Mouse (Mus musculus) frontal cortex, adult 2 months (tissue): ENCODE measurements at regions not wholly inside any gene's neighbourhood (a gene's known extent, or its start where the extent isn't known, plus 50 kb on each side); places are given as distances from the start of the nearest gene placed in this dataset.

Experiments used
- DNase-seq, 2 experiments: peaks; one replicate each; pipeline ENCODE4 v3.0.0; 2022; ENCODE audit warnings: low spot score in 1 of 2; ENCODE audit errors: extremely low spot score in 1 of 2

GRCm38 (mm10) chr4:131083405-131083804 lies 139.2 kb downstream of the Matn1 start:
- no peak for DNase-seq

- DNase-seq: no peak
Observed at GRCm38 (mm10) chr4:131097421-131097820, 153.2 kb downstream of the Matn1 start.

- DNase-seq: no peak
Observed at GRCm38 (mm10) chr4:131100093-131100795, 156.1 kb downstream of the Matn1 start.

- DNase-seq: no peak
Observed at GRCm38 (mm10) chr4:131100796-131101156, 156.6 kb downstream of the Matn1 start.

- peak; percentile 8 to 28 for DNase-seq
Observed at GRCm38 (mm10) chr4:131102163-131102562, 158.0 kb downstream of the Matn1 start.

GRCm38 (mm10) chr4:131107127-131107857 lies 163.1 kb downstream of the Matn1 start:
- peak in 1 of 2 experiments; percentile 53 for DNase-seq

- DNase-seq: no peak
Observed at GRCm38 (mm10) chr4:131112536-131112935, 168.4 kb downstream of the Matn1 start.

- DNase-seq: no peak
Observed at GRCm38 (mm10) chr4:131113727-131114303, 169.6 kb downstream of the Matn1 start.

GRCm38 (mm10) chr4:131115247-131115646 lies 171.1 kb downstream of the Matn1 start:
- DNase-seq: peak in 1 of 2 experiments; percentile 48

- DNase-seq: no peak
Observed at GRCm38 (mm10) chr4:131118586-131118985, 174.4 kb downstream of the Matn1 start.

- no peak for DNase-seq
Observed at GRCm38 (mm10) chr4:131119621-131120020, 175.4 kb downstream of the Matn1 start.

GRCm38 (mm10) chr4:131120680-131121079 lies 176.5 kb downstream of the Matn1 start:
- DNase-seq: no peak

- no peak for DNase-seq
Observed at GRCm38 (mm10) chr4:131125975-131126374, 181.8 kb downstream of the Matn1 start.

GRCm38 (mm10) chr4:131126901-131127300 lies 182.7 kb downstream of the Matn1 start:
- DNase-seq: no peak

GRCm38 (mm10) chr4:131128646-131129045 lies 184.5 kb downstream of the Matn1 start:
- DNase-seq: no peak

GRCm38 (mm10) chr4:131132201-131132600 lies 188.0 kb downstream of the Matn1 start:
- no peak for DNase-seq

- DNase-seq: peak; percentile 14 to 54
Observed at GRCm38 (mm10) chr4:131132781-131133180, 188.6 kb downstream of the Matn1 start.

GRCm38 (mm10) chr4:131135841-131136240 lies 191.7 kb downstream of the Matn1 start:
- no peak for DNase-seq

GRCm38 (mm10) chr4:131138891-131139290 lies 194.7 kb downstream of the Matn1 start:
- DNase-seq: peak in 1 of 2 experiments; percentile 29

GRCm38 (mm10) chr4:131141890-131142465 lies 197.8 kb downstream of the Matn1 start:
- no peak for DNase-seq

- DNase-seq: no peak
Observed at GRCm38 (mm10) chr4:131145507-131145906, 201.3 kb downstream of the Matn1 start.
